Mouse (Mus musculus): ENCODE data around the gene Zic2.

Zic2 gene

GRCm38 (mm10) chr14:122490441-122491328, 15.4 kb downstream of the Zic2 start, which contains the start of gene Gm10837:
Gene Gm10837, plus strand, starts transcription at chr14:122490586.
- CTCF ChIA-PET, result interaction anchor here (0.6 to 0.9 kb wide), 2 partner anchors 22 to 225 kb away, joined by 3 to 5 read pairs; no protein-coding TSS in a partner anchor

GRCm38 (mm10) chr14:122491521-122491920, 16.3 kb downstream of the Zic2 start:
- CTCF ChIA-PET, result interaction anchor here (0.9 kb wide), 1 partner anchor 23 kb away, joined by 3 read pairs; no protein-coding TSS in a partner anchor

- CTCF ChIA-PET, result no interaction called here
These were observed 16.8 kb downstream of the Zic2 start for GRCm38 (mm10) chr14:122492015-122492414.

GRCm38 (mm10) chr14:122509058-122509457, 33.8 kb downstream of the Zic2 start:
- CTCF ChIA-PET, result interaction anchor here (0.6 kb wide), 1 partner anchor 26 kb away, joined by 3 read pairs; no protein-coding TSS in a partner anchor

GRCm38 (mm10) chr14:122511519-122511918, 36.3 kb downstream of the Zic2 start:
- CTCF ChIA-PET, result no interaction called here

GRCm38 (mm10) chr14:122513511-122514036, 38.3 kb downstream of the Zic2 start:
- CTCF ChIA-PET, result no interaction called here

GRCm38 (mm10) chr14:122528475-122528874, 53.2 kb downstream of the Zic2 start:
- CTCF ChIA-PET, result no interaction called here

Measured in spleen, embryonic (tissue).